Mouse (Mus musculus): ENCODE data around the gene Slc4a2. TPM values are rescaled to one million over a fixed set of nuclear protein-coding genes. Genes with fewer than 3 reads are reported as not detected.

Gene Slc4a2
- polyA plus RNA-seq, 1 experiment, result 88.0 TPM

- DNase-seq, result peak; percentile 74 to 79
- Histone ChIP-seq H3K27ac (ENCODE audit: insufficient read depth, low read length) (peak overlapping the region; percentile 90; the same call in 1 of the 2 replicates), H3K4me1 (ENCODE audit: control insufficient read depth, insufficient read depth, low read length) (no peaks in the 10 kb centered on the region; the same call in 1 of the 2 replicates), H3K27me3 (ENCODE audit: control insufficient read depth, insufficient read depth, low read length) (no peaks in the 10 kb centered on the region), H3K4me3 (replicated peaks; ENCODE audit: insufficient read depth, low read depth, low read length) (peak overlapping the region; percentile 95)
- no peak for TF ChIP-seq CTCF (IDR thresholded peaks at IDR 0.05; ENCODE audit: borderline replicate concordance, insufficient read depth, low read depth, low read length)
- TF ChIP-seq POLR2A (IDR thresholded peaks at IDR 0.05; ENCODE audit: borderline replicate concordance, insufficient read depth, low read length), result peak; percentile 33; the same call in 1 of the 2 replicates
- 1% methylated on average over 56 of the region's 60 CpGs for WGBS
Measured at GRCm38 (mm10) chr5:24424861-24425411, 1.3 kb downstream of the Slc4a2 start.

- Histone ChIP-seq H3K4me1 (ENCODE audit: control insufficient read depth, insufficient read depth, low read length) (no peaks in the 10 kb centered on the region; the same call in 1 of the 2 replicates), H3K27me3 (ENCODE audit: control insufficient read depth, insufficient read depth, low read length) (no peaks in the 10 kb centered on the region), H3K4me3 (replicated peaks; ENCODE audit: insufficient read depth, low read depth, low read length) (peak overlapping the region; percentile 48), H3K27ac (ENCODE audit: insufficient read depth, low read length) (no peak overlapping the region)
- 6% methylated on average over 29 of the region's 30 CpGs for WGBS
- DNase-seq, result peak in 1 of 2 experiments; percentile 46
- TF ChIP-seq CTCF (IDR thresholded peaks at IDR 0.05; ENCODE audit: borderline replicate concordance, insufficient read depth, low read depth, low read length) (no peak), POLR2A (IDR thresholded peaks at IDR 0.05; ENCODE audit: borderline replicate concordance, insufficient read depth, low read length) (no peak)
Measured at GRCm38 (mm10) chr5:24425421-24426036, 1.9 kb downstream of the Slc4a2 start.

- Histone ChIP-seq H3K27ac (ENCODE audit: insufficient read depth, low read length) (no peak overlapping the region), H3K4me1 (ENCODE audit: control insufficient read depth, insufficient read depth, low read length) (no peaks in the 10 kb centered on the region; the same call in 1 of the 2 replicates)
- 26% methylated on average over 10 of the region's 10 CpGs for WGBS
Measured at GRCm38 (mm10) chr5:24426037-24426432, 2.4 kb downstream of the Slc4a2 start.

GRCm38 (mm10) chr5:24426556-24427284 is 3.1 kb downstream of the Slc4a2 start:
- 44% methylated on average over 9 of the region's 9 CpGs for WGBS
- no peak overlapping the region for H3K4me3 ChIP-seq (replicated peaks; ENCODE audit: insufficient read depth, low read depth, low read length)

More at GRCm38 (mm10) chr5:24426037-24426432, 2.4 kb downstream of the Slc4a2 start:
- TF ChIP-seq POLR2A (IDR thresholded peaks at IDR 0.05; ENCODE audit: borderline replicate concordance, insufficient read depth, low read length), result no peak
- TF ChIP-seq CTCF (IDR thresholded peaks at IDR 0.05; ENCODE audit: borderline replicate concordance, insufficient read depth, low read depth, low read length), result no peak
- Histone ChIP-seq H3K27me3 (ENCODE audit: control insufficient read depth, insufficient read depth, low read length) (no peaks in the 10 kb centered on the region), H3K4me3 (replicated peaks; ENCODE audit: insufficient read depth, low read depth, low read length) (no peak overlapping the region)
- DNase-seq, result no peak

GRCm38 (mm10) chr5:24427285-24427633 is 3.6 kb downstream of the Slc4a2 start:
- DNase-seq, result no peak
- 50% methylated on average over 12 of the region's 12 CpGs for WGBS
- H3K27me3 ChIP-seq (ENCODE audit: control insufficient read depth, insufficient read depth, low read length), result no peaks in the 10 kb centered on the region
- no peak for TF ChIP-seq CTCF (IDR thresholded peaks at IDR 0.05; ENCODE audit: borderline replicate concordance, insufficient read depth, low read depth, low read length)
- no peaks in the 10 kb centered on the region; the same call in 1 of the 2 replicates for H3K4me1 ChIP-seq (ENCODE audit: control insufficient read depth, insufficient read depth, low read length)
- H3K4me3 ChIP-seq (replicated peaks; ENCODE audit: insufficient read depth, low read depth, low read length), result no peak overlapping the region
- H3K27ac ChIP-seq (ENCODE audit: insufficient read depth, low read length), result no peak overlapping the region

More at GRCm38 (mm10) chr5:24426556-24427284, 3.1 kb downstream of the Slc4a2 start:
- no peaks in the 10 kb centered on the region for H3K27me3 ChIP-seq (ENCODE audit: control insufficient read depth, insufficient read depth, low read length)
- TF ChIP-seq CTCF (IDR thresholded peaks at IDR 0.05; ENCODE audit: borderline replicate concordance, insufficient read depth, low read depth, low read length), result no peak
- no peak for TF ChIP-seq POLR2A (IDR thresholded peaks at IDR 0.05; ENCODE audit: borderline replicate concordance, insufficient read depth, low read length)
- no peaks in the 10 kb centered on the region; the same call in 1 of the 2 replicates for H3K4me1 ChIP-seq (ENCODE audit: control insufficient read depth, insufficient read depth, low read length)
- DNase-seq, result no peak
- no peak overlapping the region for H3K27ac ChIP-seq (ENCODE audit: insufficient read depth, low read length)

- no peak overlapping the region for H3K4me3 ChIP-seq (replicated peaks; ENCODE audit: insufficient read depth, low read depth, low read length)
- H3K4me1 ChIP-seq (ENCODE audit: control insufficient read depth, insufficient read depth, low read length), result no peaks in the 10 kb centered on the region
- 23% methylated on average over 15 of the region's 15 CpGs for WGBS
- no peak for DNase-seq
- H3K27ac ChIP-seq (ENCODE audit: insufficient read depth, low read length), result no peak overlapping the region
- TF ChIP-seq CTCF (IDR thresholded peaks at IDR 0.05; ENCODE audit: borderline replicate concordance, insufficient read depth, low read depth, low read length) (no peak), POLR2A (IDR thresholded peaks at IDR 0.05; ENCODE audit: borderline replicate concordance, insufficient read depth, low read length) (no peak)
- H3K27me3 ChIP-seq (ENCODE audit: control insufficient read depth, insufficient read depth, low read length), result no peaks in the 10 kb centered on the region
Measured at GRCm38 (mm10) chr5:24427981-24428402, 4.4 kb downstream of the Slc4a2 start.

GRCm38 (mm10) chr5:24428596-24428995 is 5.0 kb downstream of the Slc4a2 start:
- Histone ChIP-seq H3K4me1 (ENCODE audit: control insufficient read depth, insufficient read depth, low read length) (no peaks in the 10 kb centered on the region), H3K4me3 (replicated peaks; ENCODE audit: insufficient read depth, low read depth, low read length) (no peak overlapping the region), H3K27me3 (ENCODE audit: control insufficient read depth, insufficient read depth, low read length) (no peaks in the 10 kb centered on the region), H3K27ac (ENCODE audit: insufficient read depth, low read length) (no peak overlapping the region)
- WGBS, result 28% methylated on average over 9 of the region's 9 CpGs
- DNase-seq, result no peak
- no peak for TF ChIP-seq POLR2A (IDR thresholded peaks at IDR 0.05; ENCODE audit: borderline replicate concordance, insufficient read depth, low read length)
- TF ChIP-seq CTCF (IDR thresholded peaks at IDR 0.05; ENCODE audit: borderline replicate concordance, insufficient read depth, low read depth, low read length), result no peak
